Mouse (Mus musculus) kidney, postnatal 14 days (tissue): ENCODE measurements around the gene Gm10697.
"Not testable (repeated sequence)": the region's sequence is repeated elsewhere in the genome, so short reads cannot be mapped to it uniquely, and the experiment has no call there.

Experiments
- DNase-seq: peaks from one replicate; pipeline ENCODE4 v3.0.0; 2022; ENCODE audit warnings: mixed read lengths

Gene Gm10697

GRCm38 (mm10) chr3:94072544-94072943 lies at the start of gene Gm10697:
Gene Gm10697 (minus strand): TSS chr3:94072644.
- not testable (repeated sequence) for DNase-seq

- not testable (repeated sequence) for DNase-seq
Measured at GRCm38 (mm10) chr3:94115071-94115470, 42.6 kb upstream of the Gm10697 start.

DNA sequence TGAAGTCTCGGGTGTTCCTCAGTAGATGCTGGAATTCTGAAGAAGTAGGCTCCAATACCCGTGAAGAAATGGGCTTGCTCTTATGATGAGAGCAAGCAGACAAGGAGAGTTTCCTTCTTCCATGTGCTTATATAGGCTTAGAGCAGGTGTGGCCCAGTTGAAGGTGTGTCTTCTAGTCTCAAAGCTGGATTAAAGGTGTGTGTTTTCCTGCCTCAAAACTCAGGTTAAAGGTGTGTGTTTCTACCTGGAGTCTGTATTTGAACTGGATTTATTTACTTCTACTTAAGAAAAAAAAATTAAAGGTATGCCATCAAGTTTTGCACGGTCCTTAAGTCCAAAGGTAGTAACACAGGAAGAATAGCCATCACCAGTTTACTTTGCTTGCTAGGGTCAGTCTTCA lies 17.7 kb downstream of the Gm10697 start, which contains the start of gene Gm9125:
TSS of gene Gm9125 (minus strand) at position 101 of the 400 bp plus-strand sequence.
- not testable (repeated sequence) for DNase-seq

GRCm38 (mm10) chr3:94049566-94050121 lies 22.8 kb downstream of the Gm10697 start:
- not testable (repeated sequence) for DNase-seq

GRCm38 (mm10) chr3:94038241-94038640 lies 34.2 kb downstream of the Gm10697 start:
- not testable (repeated sequence) for DNase-seq

DNA sequence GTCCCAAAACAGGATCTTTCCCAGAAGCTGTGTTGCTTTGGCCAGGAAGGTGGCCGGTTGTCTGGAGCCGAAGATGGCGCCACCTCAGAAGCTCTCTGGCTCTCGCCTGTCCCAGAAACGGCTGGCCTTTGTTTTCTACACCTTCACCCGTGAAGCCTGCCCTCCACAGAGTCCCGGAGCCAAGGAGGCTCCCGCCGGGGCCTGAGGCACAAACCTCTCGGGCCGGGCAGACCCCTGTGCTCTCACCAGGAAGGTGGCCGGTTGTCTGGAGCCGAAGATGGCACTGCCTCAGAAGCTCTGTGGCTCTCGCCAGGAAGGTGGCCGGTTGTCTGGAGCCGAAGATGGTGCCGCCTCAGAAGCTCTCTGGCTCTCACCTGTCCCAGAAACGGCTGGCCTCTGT lies 38.0 kb downstream of the Gm10697 start:
- DNase-seq: not testable (repeated sequence)
